Mouse (Mus musculus): Measurements from ENCODE around the gene Maf. TPM values are rescaled to one million over a fixed set of nuclear protein-coding genes. Genes with fewer than 3 reads are reported as not detected.

Maf gene
- polyA plus RNA-seq, 1 experiment from 2014 or later = 6.0 TPM

GRCm38 (mm10) chr8:115708936-115709780 is 1.6 kb upstream of the Maf start:
- Histone ChIP-seq H3K4me2 (ENCODE audit: low read depth, low read length) (peak overlapping the region; percentile 69), H3K4me1 (ENCODE audit: insufficient read depth) (0 out of 2 replicates have a peak, but pooled peaks cover 3% of the 10 kb centered on the region), H3K9ac (replicated peaks) (no peak overlapping the region), H3K27ac (ENCODE audit: low read depth) (no peak overlapping the region), H3K36me3 (replicated peaks; ENCODE audit: insufficient read depth, low read length) (no peaks in the 10 kb centered on the region), H3K27me3 (ENCODE audit: insufficient read depth, low read length) (peaks cover 11% of the 10 kb centered on the region), H3K4me3 (ENCODE audit: low read depth, low read length) (peak overlapping the region; percentile 60), H3K9me3 (ENCODE audit: low read length) (no peaks in the 10 kb centered on the region)
- WGBS (ENCODE audit: insufficient replicate concordance) = 2% methylated on average over 19 of the region's 19 CpGs
- DNase-seq = peak; percentile 79
- TF ChIP-seq EP300 (IDR thresholded peaks at IDR 0.05; ENCODE audit: low read depth) (no peak), CTCF (IDR thresholded peaks at IDR 0.05; ENCODE audit: low read depth) (peak; percentile 70)
- ATAC-seq = no peak

- Histone ChIP-seq H3K9me3 (ENCODE audit: low read length) (no peaks in the 10 kb centered on the region), H3K4me2 (ENCODE audit: low read depth, low read length) (peak overlapping the region; percentile 69), H3K27ac (ENCODE audit: low read depth) (peak overlapping the region; percentile 81), H3K4me1 (ENCODE audit: insufficient read depth) (0 out of 2 replicates have a peak, but pooled peaks cover 3% of the 10 kb centered on the region), H3K4me3 (ENCODE audit: low read depth, low read length) (peak overlapping the region; percentile 60), H3K36me3 (replicated peaks; ENCODE audit: insufficient read depth, low read length) (no peaks in the 10 kb centered on the region), H3K27me3 (ENCODE audit: insufficient read depth, low read length) (peaks cover 11% of the 10 kb centered on the region), H3K9ac (replicated peaks) (peak overlapping the region; percentile 69)
- WGBS (ENCODE audit: insufficient replicate concordance) = 1% methylated on average over 57 of the region's 76 CpGs
- TF ChIP-seq CTCF (IDR thresholded peaks at IDR 0.05; ENCODE audit: low read depth) = no peak
- no peak for TF ChIP-seq EP300 (IDR thresholded peaks at IDR 0.05; ENCODE audit: low read depth)
- ATAC-seq (peak; percentile 73), DNase-seq (peak; percentile 73)
Measured at GRCm38 (mm10) chr8:115706861-115707730, 498 bp downstream of the Maf start.

DNA sequence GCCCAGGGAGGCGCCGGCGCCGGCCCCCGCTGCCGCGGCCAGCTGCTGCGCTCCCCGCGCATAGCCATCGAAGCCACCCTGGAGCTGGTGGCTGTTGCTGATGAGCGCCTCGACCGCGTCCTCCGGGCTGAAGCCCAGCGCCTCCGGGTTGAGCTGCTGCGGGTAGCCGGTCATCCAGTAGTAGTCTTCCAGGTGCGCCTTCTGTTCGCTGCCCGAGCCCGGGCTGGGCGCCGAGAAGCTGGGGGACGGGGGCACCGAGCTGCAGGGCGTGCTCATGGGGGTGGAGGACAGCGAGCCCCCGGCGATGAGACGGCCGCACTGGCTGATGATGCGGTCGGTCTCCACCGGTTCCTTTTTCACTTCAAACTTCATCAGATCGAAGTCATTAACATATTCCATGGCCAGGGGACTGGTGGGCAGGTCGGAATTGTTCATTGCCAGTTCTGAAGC is 1.2 kb downstream of the Maf start:
- peaks cover 11% of the 10 kb centered on the region for H3K27me3 ChIP-seq (ENCODE audit: insufficient read depth, low read length)
- 0% methylated on average over 39 of the region's 39 CpGs for WGBS (ENCODE audit: insufficient replicate concordance)
- DNase-seq = peak; percentile 39

GRCm38 (mm10) chr8:115705591-115706110 is 1.9 kb downstream of the Maf start:
- ATAC-seq = no peak
- H3K9me3 ChIP-seq (ENCODE audit: low read length) = no peaks in the 10 kb centered on the region
- peak overlapping the region; percentile 69 for H3K9ac ChIP-seq (replicated peaks)
- H3K4me1 ChIP-seq (ENCODE audit: insufficient read depth) = 0 out of 2 replicates have a peak, but pooled peaks cover 3% of the 10 kb centered on the region
- WGBS (ENCODE audit: insufficient replicate concordance) = 2% methylated on average over 36 of the region's 36 CpGs
- peak; percentile 38 for DNase-seq
- H3K27me3 ChIP-seq (ENCODE audit: insufficient read depth, low read length) = peaks cover 11% of the 10 kb centered on the region
- TF ChIP-seq EP300 (IDR thresholded peaks at IDR 0.05; ENCODE audit: low read depth) (no peak), CTCF (IDR thresholded peaks at IDR 0.05; ENCODE audit: low read depth) (peak; percentile 35)
- H3K27ac ChIP-seq (ENCODE audit: low read depth) = peak overlapping the region; percentile 81
- H3K36me3 ChIP-seq (replicated peaks; ENCODE audit: insufficient read depth, low read length) = no peaks in the 10 kb centered on the region
- peak overlapping the region; percentile 69 for H3K4me2 ChIP-seq (ENCODE audit: low read depth, low read length)
- peak overlapping the region; percentile 60 for H3K4me3 ChIP-seq (ENCODE audit: low read depth, low read length)

More for the DNA sequence above, 1.2 kb downstream of the Maf start:
- peak overlapping the region; percentile 69 for H3K4me2 ChIP-seq (ENCODE audit: low read depth, low read length)
- ATAC-seq = no peak
- H3K36me3 ChIP-seq (replicated peaks; ENCODE audit: insufficient read depth, low read length) = no peaks in the 10 kb centered on the region
- H3K27ac ChIP-seq (ENCODE audit: low read depth) = peak overlapping the region; percentile 81
- peak overlapping the region; percentile 69 for H3K9ac ChIP-seq (replicated peaks)
- TF ChIP-seq CTCF (IDR thresholded peaks at IDR 0.05; ENCODE audit: low read depth) (no peak), EP300 (IDR thresholded peaks at IDR 0.05; ENCODE audit: low read depth) (no peak)
- 0 out of 2 replicates have a peak, but pooled peaks cover 3% of the 10 kb centered on the region for H3K4me1 ChIP-seq (ENCODE audit: insufficient read depth)
- no peaks in the 10 kb centered on the region for H3K9me3 ChIP-seq (ENCODE audit: low read length)
- peak overlapping the region; percentile 60 for H3K4me3 ChIP-seq (ENCODE audit: low read depth, low read length)

DNA sequence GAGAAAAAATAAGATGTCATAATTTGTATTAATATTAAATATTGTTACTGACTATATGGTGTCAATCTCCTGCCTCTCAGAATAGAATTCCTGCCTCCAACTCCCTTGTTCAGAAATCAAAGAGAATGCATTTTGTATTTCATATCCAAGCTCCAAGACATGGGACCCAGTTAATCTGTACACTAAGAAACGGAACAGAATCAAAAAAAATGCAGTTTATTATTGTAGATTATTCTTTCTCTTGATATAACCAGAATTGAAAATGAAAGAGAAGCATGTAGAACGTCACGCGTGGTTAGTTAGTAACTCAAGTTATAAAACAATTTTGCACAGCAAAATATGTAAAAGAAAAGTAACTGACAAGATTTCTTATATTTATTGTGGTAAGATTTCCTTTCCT is 4.5 kb downstream of the Maf start:
- WGBS (ENCODE audit: insufficient replicate concordance) = 68% methylated on average over 4 of the region's 4 CpGs
- H3K4me3 ChIP-seq (ENCODE audit: low read depth, low read length) = peak overlapping the region; percentile 25; the same call in 1 of the 2 replicates
- no peak overlapping the region for H3K9ac ChIP-seq (replicated peaks)
- no peak for ATAC-seq
- no peaks in the 10 kb centered on the region for H3K36me3 ChIP-seq (replicated peaks; ENCODE audit: insufficient read depth, low read length)
- 0 out of 2 replicates have a peak, but pooled peaks cover 3% of the 10 kb centered on the region for H3K4me1 ChIP-seq (ENCODE audit: insufficient read depth)
- no peak overlapping the region for H3K27ac ChIP-seq (ENCODE audit: low read depth)
- H3K4me2 ChIP-seq (ENCODE audit: low read depth, low read length) = no peak overlapping the region
- no peak for TF ChIP-seq CTCF (IDR thresholded peaks at IDR 0.05; ENCODE audit: low read depth)
- TF ChIP-seq EP300 (IDR thresholded peaks at IDR 0.05; ENCODE audit: low read depth) = no peak
- peaks cover 11% of the 10 kb centered on the region for H3K27me3 ChIP-seq (ENCODE audit: insufficient read depth, low read length)
- DNase-seq = no peak
- H3K9me3 ChIP-seq (ENCODE audit: low read length) = no peaks in the 10 kb centered on the region

All from liver, postnatal 0 days (tissue).